Mouse (Mus musculus) CH12.LX (cell line): ENCODE measurements at regions not wholly inside any gene's neighbourhood (a gene's known extent, or its start where the extent isn't known, plus 50 kb on each side); places are given as distances from the start of the nearest gene placed in this dataset.

Experiments
- DNase-seq: peaks from one replicate; pipeline ENCODE4 v3.0.0-alpha.2; 2013; ENCODE audit errors: extremely low read depth
- H3K27ac ChIP-seq: 2 replicates; pipeline ENCODE4 v1.5.1; 2012; ENCODE audit warnings: low read depth, mild to moderate bottlenecking, control low read depth, moderate library complexity; ENCODE audit not compliant: insufficient read depth
- H3K27me3 ChIP-seq: replicated peaks from 2 replicates; pipeline ENCODE3; 2012; ENCODE audit warnings: inconsistent platforms
- H3K36me3 ChIP-seq, 2 experiments: replicated peaks in 1 of 2; 2 replicates each; pipeline versions ENCODE3 to v1.6.1; 2012; ENCODE audit warnings: inconsistent platforms in 1 of 2, low read length in 1 of 2, mild to moderate bottlenecking in 1 of 2, mixed read lengths in 1 of 2, moderate library complexity in 1 of 2; ENCODE audit not compliant: control insufficient read depth in 1 of 2, insufficient read depth in 1 of 2
- H3K4me1 ChIP-seq, 2 experiments: 2 replicates each; pipeline ENCODE4 v1.6.1; 2012; ENCODE audit warnings: inconsistent platforms in 1 of 2, moderate library complexity in 1 of 2; ENCODE audit not compliant: insufficient read depth in 2 of 2, control insufficient read depth in 1 of 2
- H3K4me2 ChIP-seq: 2 replicates; pipeline ENCODE4 v1.6.1; 2012; ENCODE audit warnings: low read depth, mild to moderate bottlenecking, control low read depth; ENCODE audit not compliant: poor library complexity, insufficient read depth, severe bottlenecking
- H3K4me3 ChIP-seq, 3 experiments: fragments of 150-350 bp in 1 of 3; sonication (generic) in 1 of 3; replicated peaks in 1 of 3; 2 replicates each; pipeline versions ENCODE3 to v1.5.1; 2011 to 2012; ENCODE audit warnings: low read depth in 2 of 3, low read length in 2 of 3, mild to moderate bottlenecking in 2 of 3, moderate library complexity in 2 of 3, control low read depth in 1 of 3, improper control_type of control experiment in 1 of 3, inconsistent platforms in 1 of 3, mixed read lengths in 1 of 3; ENCODE audit not compliant: poor library complexity in 1 of 3
- H3K79me2 ChIP-seq: replicated peaks from 2 replicates; pipeline ENCODE4 v1.6.1; 2012; ENCODE audit warnings: mild to moderate bottlenecking, moderate library complexity; ENCODE audit not compliant: control insufficient read depth, poor library complexity, insufficient read depth, severe bottlenecking; ENCODE audit errors: extremely low read depth
- H3K9ac ChIP-seq: 2 replicates; pipeline ENCODE4 v1.6.1; 2012; ENCODE audit warnings: low read depth, mild to moderate bottlenecking, control low read depth, moderate library complexity; ENCODE audit not compliant: insufficient read depth
- H3K9me3 ChIP-seq: replicated peaks from 2 replicates; pipeline ENCODE3; 2012; ENCODE audit warnings: low read length, inconsistent platforms, mixed read lengths
- BHLHE40 ChIP-seq: IDR thresholded peaks from 2 replicates; pipeline ENCODE4 v1.6.1; 2011; ENCODE audit warnings: mild to moderate bottlenecking, low read depth, low read length, improper control_type of control experiment
- CHD1 ChIP-seq: IDR thresholded peaks from 2 replicates; pipeline ENCODE4 v1.6.1; 2012; ENCODE audit warnings: low read depth, low read length, improper control_type of control experiment, inconsistent platforms
- CHD2 ChIP-seq: IDR thresholded peaks from 2 replicates; pipeline ENCODE4 v1.6.1; 2011; ENCODE audit warnings: low read length, improper control_type of control experiment
- ELF1 ChIP-seq: IDR thresholded peaks from 2 replicates; pipeline ENCODE4 v1.6.1; 2014; ENCODE audit warnings: low read depth, mild to moderate bottlenecking, inconsistent platforms, low read length, improper control_type of control experiment
- EP300 ChIP-seq: IDR thresholded peaks from 2 replicates; pipeline ENCODE4 v1.6.1; 2011; ENCODE audit warnings: low read length, improper control_type of control experiment
- ETS1 ChIP-seq: conservative IDR thresholded peaks from 2 replicates; pipeline ENCODE4 v1.6.1; 2012; ENCODE audit warnings: low read depth, mild to moderate bottlenecking, inconsistent platforms, low read length, improper control_type of control experiment, moderate library complexity
- IRF4 ChIP-seq: IDR thresholded peaks from 2 replicates; pipeline ENCODE4 v1.6.1; 2014; ENCODE audit warnings: low read depth, mild to moderate bottlenecking, inconsistent platforms, low read length, improper control_type of control experiment
- JUN ChIP-seq: IDR thresholded peaks from 2 replicates; pipeline ENCODE4 v1.6.1; 2011; ENCODE audit warnings: low read depth, mild to moderate bottlenecking, low read length, improper control_type of control experiment, moderate library complexity; ENCODE audit not compliant: insufficient read depth
- JUND ChIP-seq: conservative IDR thresholded peaks from 2 replicates; pipeline ENCODE4 v1.6.1; 2011; ENCODE audit warnings: low read depth, low read length, improper control_type of control experiment
- KAT2A ChIP-seq: IDR thresholded peaks from 2 replicates; pipeline ENCODE4 v1.6.1; 2012; ENCODE audit warnings: low read length, improper control_type of control experiment, inconsistent platforms; ENCODE audit not compliant: insufficient replicate concordance
- MAFK ChIP-seq: IDR thresholded peaks from 2 replicates; pipeline ENCODE4 v1.6.1; 2011; ENCODE audit warnings: low read length, improper control_type of control experiment; ENCODE audit not compliant: insufficient replicate concordance
- MAZ ChIP-seq: IDR thresholded peaks from 2 replicates; pipeline ENCODE4 v1.6.1; 2012; ENCODE audit warnings: low read depth, mild to moderate bottlenecking, inconsistent platforms, low read length, improper control_type of control experiment, moderate library complexity
- NELFE ChIP-seq: IDR thresholded peaks from 2 replicates; pipeline ENCODE4 v1.6.1; 2011; ENCODE audit warnings: low read depth, low read length, improper control_type of control experiment
- RCOR1 ChIP-seq: conservative IDR thresholded peaks from 2 replicates; pipeline ENCODE4 v1.6.1; 2012; ENCODE audit warnings: low read depth, mild to moderate bottlenecking, inconsistent platforms, low read length, improper control_type of control experiment
- SMC3 ChIP-seq: IDR thresholded peaks from 2 replicates; pipeline ENCODE4 v1.6.1; 2011; ENCODE audit warnings: low read depth, low read length, improper control_type of control experiment
- TCF12 ChIP-seq: IDR thresholded peaks from 2 replicates; pipeline ENCODE4 v1.6.1; 2014; ENCODE audit warnings: low read depth, mild to moderate bottlenecking, inconsistent platforms, low read length, improper control_type of control experiment
- USF2 ChIP-seq: conservative IDR thresholded peaks from 2 replicates; pipeline ENCODE4 v1.6.1; 2011; ENCODE audit warnings: low read depth, low read length, improper control_type of control experiment
- ZMIZ1 ChIP-seq: IDR thresholded peaks from 2 replicates; pipeline ENCODE4 v1.6.1; 2012; ENCODE audit warnings: low read depth, mild to moderate bottlenecking, inconsistent platforms, low read length, improper control_type of control experiment
- dilution Hi-C: fragments of 300-500 bp; cut with MboI; formaldehyde crosslinking; loops from 2 replicates; pipeline ENCODE4 v1.14.3; 2020; ENCODE audit warnings: low sequenced_read_pairs; ENCODE audit not compliant: extremely low pct_unique_long_range_greater_than_20kb, extremely low pct_ligation_motif_present
- in situ Hi-C: fragments of 300-500 bp; cut with MboI; formaldehyde crosslinking; loops from 3 replicates; pipeline ENCODE4 v1.14.3; 2019; ENCODE audit warnings: low sequenced_read_pairs, low pct_ligation_motif_present, low pct_unique_long_range_greater_than_20kb, mixed read lengths

GRCm38 (mm10) chr4:54021069-54021829 lies 195.4 kb downstream of the Tmem38b start:
- dilution Hi-C loops: no loop called here
- no peaks in the 10 kb centered on the region for H3K36me3 ChIP-seq
- H3K4me2 ChIP-seq: peak overlapping the region; percentile 78; the same call in 1 of the 2 replicates
- H3K27ac ChIP-seq: no peak overlapping the region
- no peak overlapping the region for H3K9ac ChIP-seq
- no peaks in the 10 kb centered on the region for H3K79me2 ChIP-seq
- no peak for DNase-seq
- no peaks in the 10 kb centered on the region for H3K27me3 ChIP-seq
- no peak overlapping the region for H3K4me3 ChIP-seq
- peaks cover 2 to 13% of the 10 kb centered on the region in 2 experiments; a peak in 3 of 4 replicates for H3K4me1 ChIP-seq
- TF ChIP-seq NELFE: no peak
- TF ChIP-seq ETS1: no peak
- 0 out of 2 replicates have a peak, but pooled peaks have one; percentile 1 for TF ChIP-seq EP300
- no peak for TF ChIP-seq TCF12
- no peak for TF ChIP-seq ELF1
- TF ChIP-seq, all 38 proteins: peak for 1
- H3K9me3 ChIP-seq: no peaks in the 10 kb centered on the region
- in situ Hi-C loops: no loop called here

- Histone ChIP-seq H3K9ac (no peak overlapping the region), H3K4me1 (peaks cover 2 to 18% of the 10 kb centered on the region in 2 experiments; a peak in 3 of 4 replicates), H3K27me3 (no peaks in the 10 kb centered on the region), H3K4me3 (no peak overlapping the region), H3K36me3 (no peaks in the 10 kb centered on the region), H3K9me3 (no peaks in the 10 kb centered on the region), H3K4me2 (peak overlapping the region; percentile 78), H3K27ac (no peak overlapping the region), H3K79me2 (no peaks in the 10 kb centered on the region)
- DNase-seq: peak; percentile 31
- TF ChIP-seq IRF4 (peak; percentile 69), MAZ (no peak), ZMIZ1 (no peak), EP300 (peak; percentile 14; the same call in 1 of the 2 replicates), JUN (peak; percentile 49; the same call in 1 of the 2 replicates), USF2 (no peak), JUND (peak; percentile 75)
- dilution Hi-C loops (no loop called here), in situ Hi-C loops (no loop called here)
These were observed 196.1 kb downstream of the Tmem38b start for GRCm38 (mm10) chr4:54021861-54022385.

DNA sequence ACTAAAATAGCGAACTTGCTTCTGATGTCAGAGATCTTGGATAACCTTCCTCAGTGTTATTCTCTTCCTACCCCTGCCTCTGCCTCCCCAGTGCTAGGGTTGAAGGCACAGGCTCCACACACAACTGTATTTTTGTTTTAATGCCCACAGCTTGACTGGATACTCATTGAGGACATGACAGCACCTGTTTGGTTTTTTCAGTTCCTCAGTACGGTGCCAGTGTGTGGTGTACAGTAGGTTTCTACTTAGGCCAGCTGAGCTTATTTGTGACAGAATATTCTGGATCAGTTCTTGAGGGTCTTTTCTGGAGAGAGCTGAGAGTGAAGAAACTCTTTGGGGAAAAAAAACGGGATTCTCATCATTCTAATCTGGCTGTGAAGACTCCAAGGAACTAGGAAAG lies 201.1 kb downstream of the Tmem38b start:
- Histone ChIP-seq H3K4me1 (peaks cover 6 to 35% of the 10 kb centered on the region in 2 experiments; a peak in 3 of 4 replicates), H3K36me3 (no peaks in the 10 kb centered on the region), H3K9ac (no peak overlapping the region), H3K27me3 (no peaks in the 10 kb centered on the region), H3K27ac (no peak overlapping the region), H3K4me3 (no peak overlapping the region), H3K9me3 (no peaks in the 10 kb centered on the region), H3K4me2 (peak overlapping the region; percentile 89), H3K79me2 (no peaks in the 10 kb centered on the region)
- TF ChIP-seq CHD1 (peak; percentile 84; the same call in 1 of the 2 replicates), RCOR1 (peak; percentile 73; the same call in 1 of the 2 replicates), EP300 (peak; percentile 83), IRF4 (peak; percentile 81), JUN (no peak), BHLHE40 (0 out of 2 replicates have a peak, but pooled peaks have one; percentile 27), KAT2A (no peak), SMC3 (no peak), ETS1 (0 out of 2 replicates have a peak, but pooled peaks have one; percentile 11), CHD2 (peak; percentile 36; the same call in 1 of the 2 replicates), TCF12 (peak; percentile 9; the same call in 1 of the 2 replicates), MAFK (0 out of 2 replicates have a peak, but pooled peaks have one; percentile 8)
- peak; percentile 12 for DNase-seq
- in situ Hi-C loops: no loop called here
- dilution Hi-C loops: no loop called here
